Mouse (Mus musculus): ENCODE measurements at regions not wholly inside any gene's neighbourhood (a gene's known extent, or its start where the extent isn't known, plus 50 kb on each side); places are given as distances from the start of the nearest gene placed in this dataset.

GRCm38 (mm10) chr15:51502058-51502741 is 2382.5 kb upstream of the Gm7489 start:
- ATAC-seq (ENCODE audit: insufficient read depth), result peak; percentile 95

GRCm38 (mm10) chr15:51502742-51503270 is 2381.9 kb upstream of the Gm7489 start:
- H3K36me3 ChIP-seq (ENCODE audit: insufficient read depth), result no peaks in the 10 kb centered on the region
- ATAC-seq (ENCODE audit: insufficient read depth) (peak; percentile 78), DNase-seq (peak; percentile 44)
- H3K4me1 ChIP-seq (ENCODE audit: insufficient read depth), result no peaks in the 10 kb centered on the region
- no peaks in the 10 kb centered on the region for H3K27me3 ChIP-seq (ENCODE audit: insufficient read depth, low read length)
- peak overlapping the region; percentile 82 for H3K27ac ChIP-seq (ENCODE audit: low read depth)
- H3K9me3 ChIP-seq (ENCODE audit: low read depth, low read length), result no peaks in the 10 kb centered on the region
- WGBS, result 16% methylated on average over 10 of the region's 10 CpGs
- no peak for TF ChIP-seq CTCF (IDR thresholded peaks at IDR 0.05; ENCODE audit: low read depth)
- H3K9ac ChIP-seq, result no peak overlapping the region
- H3K4me3 ChIP-seq (ENCODE audit: low read depth, low read length), result no peak overlapping the region; the same call in 1 of the 2 replicates
- H3K4me2 ChIP-seq, result peak overlapping the region; percentile 50

More at GRCm38 (mm10) chr15:51502058-51502741, 2382.5 kb upstream of the Gm7489 start:
- 23% methylated on average over 12 of the region's 12 CpGs for WGBS
- peak; percentile 89 for DNase-seq
- Histone ChIP-seq H3K9ac (no peak overlapping the region), H3K9me3 (ENCODE audit: low read depth, low read length) (no peaks in the 10 kb centered on the region), H3K27me3 (ENCODE audit: insufficient read depth, low read length) (no peaks in the 10 kb centered on the region), H3K4me1 (ENCODE audit: insufficient read depth) (no peaks in the 10 kb centered on the region), H3K4me3 (ENCODE audit: low read depth, low read length) (no peak overlapping the region), H3K4me2 (peak overlapping the region; percentile 50), H3K27ac (ENCODE audit: low read depth) (peak overlapping the region; percentile 82), H3K36me3 (ENCODE audit: insufficient read depth) (no peaks in the 10 kb centered on the region)
- no peak for TF ChIP-seq CTCF (IDR thresholded peaks at IDR 0.05; ENCODE audit: low read depth)

DNA sequence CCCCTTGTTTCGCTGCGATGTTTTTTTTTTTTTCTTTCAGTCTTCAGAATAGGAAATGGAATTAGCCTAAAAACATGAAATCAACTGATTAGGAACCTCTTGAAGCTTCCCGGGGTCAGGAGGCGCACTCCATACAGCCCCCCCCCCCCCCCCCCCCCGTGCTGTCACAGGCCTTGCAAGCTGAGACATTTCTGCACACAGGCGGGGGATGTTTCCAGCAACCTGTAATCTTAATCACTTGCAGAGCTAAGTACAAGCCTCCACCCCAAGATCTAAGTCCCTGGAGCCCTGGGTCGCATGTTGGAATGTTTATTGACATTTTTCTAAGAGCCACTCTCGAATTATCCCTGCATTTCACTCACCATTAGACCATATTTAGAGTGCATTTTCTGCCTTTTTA is 2381.4 kb upstream of the Gm7489 start:
- Histone ChIP-seq H3K27ac (ENCODE audit: low read depth) (peak overlapping the region; percentile 82), H3K4me3 (ENCODE audit: low read depth, low read length) (no peak overlapping the region)

GRCm38 (mm10) chr15:51504016-51504760 is 2380.5 kb upstream of the Gm7489 start:
- H3K4me3 ChIP-seq (ENCODE audit: low read depth, low read length), result no peak overlapping the region
- H3K9ac ChIP-seq, result no peak overlapping the region
- peak; percentile 13 for DNase-seq
- H3K4me1 ChIP-seq (ENCODE audit: insufficient read depth), result no peaks in the 10 kb centered on the region
- no peak for TF ChIP-seq CTCF (IDR thresholded peaks at IDR 0.05; ENCODE audit: low read depth)
- no peaks in the 10 kb centered on the region for H3K36me3 ChIP-seq (ENCODE audit: insufficient read depth)
- H3K27ac ChIP-seq (ENCODE audit: low read depth), result peak overlapping the region; percentile 48; the same call in 1 of the 2 replicates
- no peak overlapping the region for H3K4me2 ChIP-seq
- H3K27me3 ChIP-seq (ENCODE audit: insufficient read depth, low read length), result no peaks in the 10 kb centered on the region
- ATAC-seq (ENCODE audit: insufficient read depth), result no peak
- 65% methylated on average over 11 of the region's 11 CpGs for WGBS
- H3K9me3 ChIP-seq (ENCODE audit: low read depth, low read length), result no peaks in the 10 kb centered on the region

More for the DNA sequence above, 2381.4 kb upstream of the Gm7489 start:
- Histone ChIP-seq H3K9me3 (ENCODE audit: low read depth, low read length) (no peaks in the 10 kb centered on the region), H3K4me2 (peak overlapping the region; percentile 50), H3K27me3 (ENCODE audit: insufficient read depth, low read length) (no peaks in the 10 kb centered on the region), H3K9ac (no peak overlapping the region), H3K4me1 (ENCODE audit: insufficient read depth) (no peaks in the 10 kb centered on the region), H3K36me3 (ENCODE audit: insufficient read depth) (no peaks in the 10 kb centered on the region)
- no peak for TF ChIP-seq CTCF (IDR thresholded peaks at IDR 0.05; ENCODE audit: low read depth)
- 3% methylated on average over 8 of the region's 8 CpGs for WGBS
- DNase-seq, result peak; percentile 58
- no peak for ATAC-seq (ENCODE audit: insufficient read depth)

- H3K27me3 ChIP-seq (ENCODE audit: insufficient read depth, low read length), result no peaks in the 10 kb centered on the region
- DNase-seq (no peak), ATAC-seq (ENCODE audit: insufficient read depth) (no peak)
- H3K9me3 ChIP-seq (ENCODE audit: low read depth, low read length), result no peaks in the 10 kb centered on the region
- no peaks in the 10 kb centered on the region for H3K4me1 ChIP-seq (ENCODE audit: insufficient read depth)
- 74% methylated on average over 5 of the region's 5 CpGs for WGBS
- no peaks in the 10 kb centered on the region for H3K36me3 ChIP-seq (ENCODE audit: insufficient read depth)
- H3K4me3 ChIP-seq (ENCODE audit: low read depth, low read length), result no peak overlapping the region
- no peak overlapping the region for H3K9ac ChIP-seq
- no peak for TF ChIP-seq CTCF (IDR thresholded peaks at IDR 0.05; ENCODE audit: low read depth)
- H3K27ac ChIP-seq (ENCODE audit: low read depth), result no peak overlapping the region
- no peak overlapping the region for H3K4me2 ChIP-seq
These were observed 2379.9 kb upstream of the Gm7489 start for GRCm38 (mm10) chr15:51504789-51505188.

DNA sequence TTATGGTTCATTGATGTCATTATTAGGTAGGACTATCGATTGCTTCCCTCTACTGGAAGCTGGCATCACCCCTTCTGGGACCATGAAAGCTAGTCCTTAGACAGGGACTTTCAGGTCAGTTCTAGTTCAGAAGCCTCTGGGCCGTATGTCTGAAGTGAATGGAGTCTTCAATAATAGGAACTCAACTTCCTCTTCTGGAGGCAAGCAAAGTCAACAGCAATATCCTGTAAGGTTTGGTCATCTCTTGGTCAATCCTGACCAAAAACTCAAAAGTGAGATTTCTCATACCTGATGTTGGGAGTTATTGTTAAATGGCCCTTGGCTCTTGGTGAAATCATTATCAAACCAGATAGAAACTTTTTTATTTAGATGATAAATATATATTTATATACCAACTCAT is 2377.6 kb upstream of the Gm7489 start:
- Histone ChIP-seq H3K9me3 (ENCODE audit: low read depth, low read length) (no peaks in the 10 kb centered on the region), H3K4me3 (ENCODE audit: low read depth, low read length) (no peak overlapping the region), H3K36me3 (ENCODE audit: insufficient read depth) (no peaks in the 10 kb centered on the region), H3K4me2 (no peak overlapping the region), H3K4me1 (ENCODE audit: insufficient read depth) (no peaks in the 10 kb centered on the region), H3K27ac (ENCODE audit: low read depth) (no peak overlapping the region), H3K9ac (no peak overlapping the region), H3K27me3 (ENCODE audit: insufficient read depth, low read length) (no peaks in the 10 kb centered on the region)
- ATAC-seq (ENCODE audit: insufficient read depth), result no peak
- TF ChIP-seq CTCF (IDR thresholded peaks at IDR 0.05; ENCODE audit: low read depth), result no peak
- DNase-seq, result no peak
- 86% methylated on average over 2 of the region's 2 CpGs for WGBS

GRCm38 (mm10) chr15:51511319-51511718 is 2373.4 kb upstream of the Gm7489 start:
- ATAC-seq (ENCODE audit: insufficient read depth), result no peak
- no peaks in the 10 kb centered on the region for H3K9me3 ChIP-seq (ENCODE audit: low read depth, low read length)
- no peaks in the 10 kb centered on the region for H3K4me1 ChIP-seq (ENCODE audit: insufficient read depth)
- no peaks in the 10 kb centered on the region for H3K36me3 ChIP-seq (ENCODE audit: insufficient read depth)
- no peaks in the 10 kb centered on the region for H3K27me3 ChIP-seq (ENCODE audit: insufficient read depth, low read length)
- peak; percentile 24 for DNase-seq
- 37% methylated on average over 5 of the region's 5 CpGs for WGBS
- H3K4me3 ChIP-seq (ENCODE audit: low read depth, low read length), result no peak overlapping the region
- H3K9ac ChIP-seq, result no peak overlapping the region
- no peak overlapping the region for H3K27ac ChIP-seq (ENCODE audit: low read depth)
- TF ChIP-seq CTCF (IDR thresholded peaks at IDR 0.05; ENCODE audit: low read depth), result no peak
- H3K4me2 ChIP-seq, result no peak overlapping the region
